27 mouse cellular contexts compared by ENCODE assay signal in genomic region chrX:139333263-139333994, GRCm38 (mm10). TPM values are rescaled to one million over a fixed set of nuclear protein-coding genes. Genes with fewer than 3 reads are reported as not detected.
"Had no signal": no experiment of that assay in that cellular context is flagged by ENCODE, and none has a peak within 500 bp of the region (broad histone marks: within the 10 kb centered on the region; RNA-seq: fewer than 3 reads in every experiment).

Gene Trap1a (plus strand): TSS chrX:139333683.

- H3K4me2 ChIP-seq: liver, embryonic 13.5 days; lung, embryonic 14.5 days; midbrain, embryonic 12.5 days; midbrain, embryonic 15.5 days; neural tube, embryonic 12.5 days; neural tube, embryonic 15.5 days; stomach, embryonic 15.5 days had no signal

- H3K9ac ChIP-seq: liver, embryonic 13.5 days; lung, embryonic 14.5 days; midbrain, embryonic 12.5 days; midbrain, embryonic 15.5 days; neural tube, embryonic 12.5 days; neural tube, embryonic 15.5 days; stomach, embryonic 15.5 days had no signal

- H3K9me3 ChIP-seq: liver, embryonic 13.5 days; midbrain, embryonic 12.5 days; midbrain, embryonic 15.5 days; neural tube, embryonic 12.5 days; neural tube, embryonic 15.5 days; stomach, embryonic 15.5 days had no signal

- H3K36me3 ChIP-seq: liver, embryonic 13.5 days; midbrain, embryonic 12.5 days; midbrain, embryonic 15.5 days; neural tube, embryonic 12.5 days; neural tube, embryonic 15.5 days; stomach, embryonic 15.5 days had no signal

- ATAC-seq: lung, postnatal 0 days; midbrain, embryonic 15.5 days had no signal

- H3K27me3 ChIP-seq: liver, embryonic 13.5 days; midbrain, embryonic 15.5 days; neural tube, embryonic 12.5 days; neural tube, embryonic 15.5 days; stomach, embryonic 15.5 days had no signal

- H3K4me1 ChIP-seq: liver, embryonic 13.5 days; midbrain, embryonic 12.5 days; midbrain, embryonic 15.5 days; neural tube, embryonic 12.5 days; neural tube, embryonic 15.5 days; stomach, embryonic 15.5 days had no signal

- H3K4me3 ChIP-seq: liver, embryonic 13.5 days; midbrain, embryonic 12.5 days; midbrain, embryonic 15.5 days; neural tube, embryonic 12.5 days; neural tube, embryonic 15.5 days; stomach, embryonic 15.5 days had no signal

- H3K27ac ChIP-seq: liver, embryonic 13.5 days; macrophage; midbrain, embryonic 12.5 days; midbrain, embryonic 15.5 days; neural tube, embryonic 12.5 days; neural tube, embryonic 15.5 days; stomach, embryonic 15.5 days had no signal

- DNase-seq: kidney, adult 18-20 months; kidney, adult 9 months; kidney, postnatal 14 days; kidney, postnatal 4 days; liver, embryonic 13.5 days; lung, embryonic 14.5 days; right cerebral cortex, adult 18-20 months; right cerebral cortex, postnatal 14 days; right cerebral cortex, postnatal 4 days; thymus, postnatal 4 days had no signal

RNA-seq across cellular contexts. Expression of gene Trap1a, which starts in this region (rescaled TPM):
- total RNA-seq: layer of hippocampus, adult 18-20 months; layer of hippocampus, postnatal 14 days; left cerebral cortex, adult 8-10 months; left cerebral cortex, postnatal 14 days; liver, adult 2 months; megakaryocyte, adult 5-6 weeks had no signal
- polyA plus RNA-seq: kidney, embryonic 16.5 days; limb, embryonic 11.5 days; liver, adult 2 months; liver, embryonic 16.5 days; lung, embryonic 14.5 days; macrophage; midbrain, embryonic 12.5 days; midbrain, embryonic 15.5 days; neural tube, embryonic 12.5 days; neural tube, embryonic 15.5 days; thymus, postnatal 0 days had no signal
